7 mouse cellular contexts compared by ENCODE assay signal in the genomic region with DNA sequence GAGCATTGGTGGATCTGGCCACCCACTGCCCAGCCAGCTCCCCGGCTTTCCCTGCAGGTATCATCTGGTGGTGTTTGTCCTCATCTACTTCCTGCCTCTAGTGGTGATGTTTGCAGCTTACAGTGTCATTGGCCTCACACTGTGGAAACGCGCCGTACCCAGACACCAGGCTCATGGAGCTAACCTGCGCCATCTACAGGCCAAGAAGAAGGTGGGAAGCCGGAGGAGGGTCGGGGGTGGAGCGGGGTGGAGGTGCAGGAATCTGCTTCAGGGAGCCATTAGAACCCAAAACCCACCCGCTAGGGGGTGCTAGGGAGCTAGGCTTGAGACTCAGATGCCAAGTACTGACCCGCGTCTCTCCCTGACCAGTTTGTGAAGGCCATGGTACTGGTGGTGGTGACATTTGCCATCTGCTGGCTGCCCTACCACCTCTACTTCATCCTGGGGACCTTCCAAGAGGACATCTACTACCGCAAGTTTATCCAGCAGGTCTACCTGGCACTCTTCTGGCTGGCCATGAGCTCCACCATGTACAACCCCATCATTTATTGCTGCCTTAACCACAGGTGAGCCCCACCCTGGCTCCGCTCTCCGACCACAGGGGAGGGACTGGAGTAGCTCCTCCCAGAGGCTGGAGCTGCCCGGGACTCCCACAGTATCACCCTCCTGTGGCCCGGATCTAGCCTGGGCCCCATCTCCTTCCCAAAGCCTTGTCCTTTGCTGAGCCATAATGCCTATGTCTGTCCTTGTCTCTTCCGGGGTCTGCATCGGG. TPM values are rescaled to one million over a fixed set of nuclear protein-coding genes. Genes with fewer than 3 reads are reported as not detected.
DNase-seq lines count a peak whose midpoint lies in the region; ATAC-seq lines count a peak whose summit lies in the region.

No protein-coding gene starts in this region.

- no peaks in the 10 kb centered on the region for H3K27me3 ChIP-seq in forebrain, embryonic 11.5 days (ENCODE audit: control insufficient read depth, insufficient read depth, low read length)
- no peaks in the 10 kb centered on the region for H3K27me3 ChIP-seq in hindbrain, embryonic 11.5 days (ENCODE audit: control insufficient read depth, insufficient read depth, low read length)

- 19% methylated on average over 18 of the region's 18 CpGs for WGBS in forebrain, embryonic 11.5 days
- 20% methylated on average over 18 of the region's 18 CpGs for WGBS in hindbrain, embryonic 11.5 days

- H3K27ac ChIP-seq in forebrain, embryonic 11.5 days (ENCODE audit: low read depth, low read length): no peak overlapping the region
- no peak overlapping the region for H3K27ac ChIP-seq in hindbrain, embryonic 11.5 days (ENCODE audit: low read depth, low read length)

- no peaks in the 10 kb centered on the region for H3K4me1 ChIP-seq in forebrain, embryonic 11.5 days (replicated peaks; ENCODE audit: control insufficient read depth, insufficient read depth, low read length)
- H3K4me1 ChIP-seq in hindbrain, embryonic 11.5 days (replicated peaks; ENCODE audit: control insufficient read depth, insufficient read depth, low read length): no peaks in the 10 kb centered on the region

- ATAC-seq in forebrain, embryonic 11.5 days (replicated peaks; ENCODE audit: low FRiP score): peak; percentile 89
- ATAC-seq in hindbrain, embryonic 11.5 days (ENCODE audit: low FRiP score): peak; percentile 79; the same call in 1 of the 2 replicates

- no peaks in the 10 kb centered on the region for H3K36me3 ChIP-seq in forebrain, embryonic 11.5 days (ENCODE audit: control insufficient read depth, insufficient read depth, low read length)
- no peaks in the 10 kb centered on the region for H3K36me3 ChIP-seq in hindbrain, embryonic 11.5 days (ENCODE audit: control insufficient read depth, insufficient read depth, low read length)

- no peak overlapping the region for H3K4me3 ChIP-seq in forebrain, embryonic 11.5 days (ENCODE audit: low read depth, low read length)
- H3K4me3 ChIP-seq in hindbrain, embryonic 11.5 days (ENCODE audit: low read depth, low read length): no peak overlapping the region

- H3K4me2 ChIP-seq in forebrain, embryonic 11.5 days (ENCODE audit: low read depth, low read length, severe bottlenecking): no peak overlapping the region
- no peak overlapping the region for H3K4me2 ChIP-seq in hindbrain, embryonic 11.5 days (replicated peaks; ENCODE audit: low read depth, low read length)

- no peak overlapping the region for H3K9ac ChIP-seq in forebrain, embryonic 11.5 days (ENCODE audit: low read length)
- no peak overlapping the region for H3K9ac ChIP-seq in hindbrain, embryonic 11.5 days (ENCODE audit: low read depth, low read length)

- DNase-seq in MN1 (ENCODE audit: low spot score): peak; percentile 93
- peak; percentile 95 for DNase-seq in c-Kit-positive CD71-negative TER-119-negative erythroid progenitor cells, embryonic 14.5 days (ENCODE audit: low read depth)
- DNase-seq in forebrain, embryonic 11.5 days (ENCODE audit: low spot score): peak; percentile 93
- DNase-seq in hindbrain, embryonic 11.5 days (ENCODE audit: low spot score): peak; percentile 92
- peak; percentile 61 to 71 for DNase-seq in layer of hippocampus, postnatal 10 days (ENCODE audit: low spot score in 2 of 2)
- peak; percentile 56 for DNase-seq in lung, postnatal 25 days (ENCODE audit: low spot score)
- DNase-seq in retina, postnatal 7 days (ENCODE audit: low read depth, low spot score): peak; percentile 87

- no peaks in the 10 kb centered on the region for H3K9me3 ChIP-seq in forebrain, embryonic 11.5 days (ENCODE audit: control insufficient read depth, low read length)
- no peaks in the 10 kb centered on the region for H3K9me3 ChIP-seq in hindbrain, embryonic 11.5 days (ENCODE audit: control insufficient read depth, low read length)

RNA-seq across cellular contexts. Expression of a gene that starts 9.1 kb away (rescaled TPM):
- not detected in 2 replicates for polyA plus RNA-seq in forebrain, embryonic 11.5 days (2014; fragmentation: Nextera tagmentation; extraction: Ambion mirVana)
- not detected in 2 replicates for polyA plus RNA-seq in hindbrain, embryonic 11.5 days (2014; fragmentation: Nextera tagmentation; extraction: Ambion mirVana)
- under 1 TPM in 1 of 2 experiments, not detected in 1; 0.25 TPM for total RNA-seq in layer of hippocampus, postnatal 10 days (2021)

RNA-seq across cellular contexts. Expression of a gene that starts 30.2 kb away (rescaled TPM):
- 13.9 and 15.5 TPM in 2 replicates for polyA plus RNA-seq in forebrain, embryonic 11.5 days (2014; fragmentation: Nextera tagmentation; extraction: Ambion mirVana)
- 9.2 and 11.0 TPM in 2 replicates for polyA plus RNA-seq in hindbrain, embryonic 11.5 days (2014; fragmentation: Nextera tagmentation; extraction: Ambion mirVana)
- 1 to 10 TPM; 7.9 to 9.0 TPM for total RNA-seq in layer of hippocampus, postnatal 10 days (2021)
